Mouse (Mus musculus): ENCODE results near the gene Arglu1. TPM values are rescaled to one million over a fixed set of nuclear protein-coding genes. Genes with fewer than 3 reads are reported as not detected.

Gene Arglu1
- total and polyA plus RNA-seq, 3 experiments, result 35.1 to 135 (median 58.5) TPM

DNA sequence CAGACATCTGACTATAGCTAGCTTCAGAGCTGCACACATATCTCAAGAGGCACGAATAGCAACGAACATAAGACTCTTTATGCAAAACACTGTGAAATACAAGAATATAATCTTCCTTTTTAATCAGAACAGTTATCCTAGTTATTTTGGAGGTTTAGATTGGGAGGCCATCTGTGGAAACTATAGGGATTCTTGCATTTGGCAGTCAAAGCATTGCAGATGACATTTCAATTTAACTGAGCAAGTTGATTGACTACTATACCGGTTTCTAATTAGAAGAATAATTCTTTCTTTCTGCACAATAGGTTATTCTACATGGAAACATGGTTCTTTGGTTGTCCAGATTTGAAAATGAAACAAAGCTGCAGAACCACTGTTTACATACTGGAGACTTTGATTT, 67.8 kb downstream of the Arglu1 start:
- Histone ChIP-seq H3K4me2 (ENCODE audit: insufficient read depth, low read depth, poor library complexity, severe bottlenecking) (no peak overlapping the region), H3K9me3 (replicated peaks; ENCODE audit: low read length) (peaks cover 62% of the 10 kb centered on the region), H3K4me3 (replicated peaks in 1 of 3; ENCODE audit: low read depth in 2 of 3, low read length in 2 of 3, poor library complexity in 1 of 3) (no peak overlapping the region), H3K4me1 (ENCODE audit: control insufficient read depth in 1 of 2, insufficient read depth in 2 of 2) (no peaks in the 10 kb centered on the region), H3K9ac (ENCODE audit: insufficient read depth, low read depth) (no peak overlapping the region), H3K27ac (ENCODE audit: insufficient read depth, low read depth) (no peak overlapping the region), H3K36me3 (replicated peaks in 1 of 2; ENCODE audit: control insufficient read depth in 1 of 2, insufficient read depth in 1 of 2, low read length in 1 of 2) (no peaks in the 10 kb centered on the region), H3K27me3 (replicated peaks) (no peaks in the 10 kb centered on the region), H3K79me2 (replicated peaks; ENCODE audit: control insufficient read depth, extremely low read depth, insufficient read depth, poor library complexity, severe bottlenecking) (no peaks in the 10 kb centered on the region)
- dilution Hi-C loops (cut with MboI; ENCODE audit: extremely low pct_ligation_motif_present, extremely low pct_unique_long_range_greater_than_20kb, low sequenced_read_pairs) (no loop called here), in situ Hi-C loops (cut with MboI; ENCODE audit: low pct_ligation_motif_present, low pct_unique_long_range_greater_than_20kb, low sequenced_read_pairs) (no loop called here)
- no peak for TF ChIP-seq E2F4 (IDR thresholded peaks at IDR 0.05; ENCODE audit: insufficient replicate concordance, low read depth, low read length)
- no peak for TF ChIP-seq EP300 (IDR thresholded peaks at IDR 0.05; ENCODE audit: low read length)
- TF ChIP-seq TBP (conservative IDR thresholded peaks at IDR 0.05; ENCODE audit: low read depth, low read length), result no peak
- no peak for TF ChIP-seq POLR2AphosphoS2 (IDR thresholded peaks at IDR 0.05; ENCODE audit: low read depth, low read length)
- TF ChIP-seq MAFK (IDR thresholded peaks at IDR 0.05; ENCODE audit: insufficient replicate concordance, low read length), result no peak
- no peak for TF ChIP-seq GABPA (IDR thresholded peaks at IDR 0.05; ENCODE audit: insufficient replicate concordance, low read depth, low read length)
- no peak for TF ChIP-seq ZKSCAN1 (IDR thresholded peaks at IDR 0.05; ENCODE audit: borderline replicate concordance, low read depth, low read length)
- no peak for TF ChIP-seq MAZ (IDR thresholded peaks at IDR 0.05; ENCODE audit: low read depth, low read length)
- TF ChIP-seq JUN (IDR thresholded peaks at IDR 0.05; ENCODE audit: insufficient read depth, low read depth, low read length), result no peak
- no peak for TF ChIP-seq MXI1 (IDR thresholded peaks at IDR 0.05; ENCODE audit: low read depth, low read length)
- no peak for TF ChIP-seq NRF1 (IDR thresholded peaks at IDR 0.05; ENCODE audit: low read depth, low read length)
- no peak for TF ChIP-seq ZC3H11A (IDR thresholded peaks at IDR 0.05; ENCODE audit: low read depth, low read length)
- TF ChIP-seq USF2 (conservative IDR thresholded peaks at IDR 0.05; ENCODE audit: low read depth, low read length), result no peak
- TF ChIP-seq BHLHE40 (IDR thresholded peaks at IDR 0.05; ENCODE audit: low read depth, low read length), result no peak
- no peak for TF ChIP-seq KAT2A (IDR thresholded peaks at IDR 0.05; ENCODE audit: insufficient replicate concordance, low read length)
- no peak for TF ChIP-seq HCFC1 (IDR thresholded peaks at IDR 0.05; ENCODE audit: low read depth, low read length)
- no peak for TF ChIP-seq CTCF (conservative IDR thresholded peaks at IDR 0.05 in 1 of 2, IDR thresholded peaks at IDR 0.05 in 1 of 2; ENCODE audit: low read depth in 2 of 2, low read length in 2 of 2)
- TF ChIP-seq PAX5 (IDR thresholded peaks at IDR 0.05; ENCODE audit: low read length), result no peak
- no peak for TF ChIP-seq RCOR1 (conservative IDR thresholded peaks at IDR 0.05; ENCODE audit: low read depth, low read length)
- DNase-seq (ENCODE audit: extremely low read depth), result no peak

DNA sequence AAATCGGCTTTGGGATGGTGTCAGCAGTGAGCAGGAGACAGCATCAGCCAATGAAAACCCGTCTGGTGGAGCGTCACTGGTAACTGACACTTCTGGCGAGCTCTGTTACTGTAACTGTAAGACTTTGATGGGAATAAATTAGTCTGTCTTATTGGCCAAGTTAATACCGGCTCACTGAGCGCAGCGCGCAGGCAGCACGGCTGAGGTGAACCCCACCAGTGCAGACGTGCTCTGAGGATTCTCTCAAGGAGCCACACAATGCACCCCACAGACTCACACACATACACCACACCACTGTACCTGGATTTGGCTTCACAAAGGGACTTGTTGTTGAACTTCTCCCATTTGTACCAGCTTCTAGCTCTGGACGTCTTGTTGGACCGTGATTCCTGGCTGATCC, 68.3 kb downstream of the Arglu1 start:
- Histone ChIP-seq H3K4me1 (ENCODE audit: control insufficient read depth in 1 of 2, insufficient read depth in 2 of 2) (no peaks in the 10 kb centered on the region), H3K9me3 (replicated peaks; ENCODE audit: low read length) (peaks cover 63% of the 10 kb centered on the region), H3K4me3 (replicated peaks in 1 of 3; ENCODE audit: low read depth in 2 of 3, low read length in 2 of 3, poor library complexity in 1 of 3) (no peak overlapping the region), H3K27ac (ENCODE audit: insufficient read depth, low read depth) (no peak overlapping the region), H3K4me2 (ENCODE audit: insufficient read depth, low read depth, poor library complexity, severe bottlenecking) (no peak overlapping the region), H3K36me3 (replicated peaks in 1 of 2; ENCODE audit: control insufficient read depth in 1 of 2, insufficient read depth in 1 of 2, low read length in 1 of 2) (no peaks in the 10 kb centered on the region), H3K9ac (ENCODE audit: insufficient read depth, low read depth) (no peak overlapping the region), H3K27me3 (replicated peaks) (no peaks in the 10 kb centered on the region), H3K79me2 (replicated peaks; ENCODE audit: control insufficient read depth, extremely low read depth, insufficient read depth, poor library complexity, severe bottlenecking) (no peaks in the 10 kb centered on the region)
- dilution Hi-C loops (cut with MboI; ENCODE audit: extremely low pct_ligation_motif_present, extremely low pct_unique_long_range_greater_than_20kb, low sequenced_read_pairs) (no loop called here), in situ Hi-C loops (cut with MboI; ENCODE audit: low pct_ligation_motif_present, low pct_unique_long_range_greater_than_20kb, low sequenced_read_pairs) (no loop called here)
- DNase-seq (ENCODE audit: extremely low read depth), result no peak
- no peak for TF ChIP-seq GABPA (IDR thresholded peaks at IDR 0.05; ENCODE audit: insufficient replicate concordance, low read depth, low read length)
- no peak for TF ChIP-seq E2F4 (IDR thresholded peaks at IDR 0.05; ENCODE audit: insufficient replicate concordance, low read depth, low read length)
- no peak for TF ChIP-seq MAFK (IDR thresholded peaks at IDR 0.05; ENCODE audit: insufficient replicate concordance, low read length)
- TF ChIP-seq RCOR1 (conservative IDR thresholded peaks at IDR 0.05; ENCODE audit: low read depth, low read length), result no peak
- TF ChIP-seq MYC (IDR thresholded peaks at IDR 0.05; ENCODE audit: low read depth, low read length), result no peak
- TF ChIP-seq KAT2A (IDR thresholded peaks at IDR 0.05; ENCODE audit: insufficient replicate concordance, low read length), result no peak
- TF ChIP-seq TBP (conservative IDR thresholded peaks at IDR 0.05; ENCODE audit: low read depth, low read length), result no peak
- TF ChIP-seq NRF1 (IDR thresholded peaks at IDR 0.05; ENCODE audit: low read depth, low read length), result no peak
- no peak for TF ChIP-seq CHD1 (IDR thresholded peaks at IDR 0.05; ENCODE audit: low read depth, low read length)
- TF ChIP-seq CHD2 (IDR thresholded peaks at IDR 0.05; ENCODE audit: low read length), result no peak
- TF ChIP-seq JUND (conservative IDR thresholded peaks at IDR 0.05; ENCODE audit: low read depth, low read length), result no peak
- TF ChIP-seq POLR2AphosphoS2 (IDR thresholded peaks at IDR 0.05; ENCODE audit: low read depth, low read length), result no peak
